Mouse (Mus musculus) limb, embryonic 13.5 days (tissue): ENCODE measurements around the gene Scaf4. TPM values are rescaled to one million over a fixed set of nuclear protein-coding genes. Genes with fewer than 3 reads are reported as not detected.
"Not testable (repeated sequence)": the region's sequence is repeated elsewhere in the genome, so short reads cannot be mapped to it uniquely, and the experiment has no call there.

Experiments
- ATAC-seq: fragments of 200-750 bp; cut with Nextera tagmentation; 2 replicates; pipeline ENCODE4 v1.8.0; 2017; ENCODE audit warnings: low read depth, moderate number of reproducible peaks, moderate TSS enrichment; ENCODE audit not compliant: low FRiP score
- H3K27ac ChIP-seq: fragments of 300-500 bp; sonication (generic); 2 replicates; pipeline ENCODE4 v1.5.1; 2015; ENCODE audit warnings: inconsistent platforms, mild to moderate bottlenecking, moderate library complexity
- H3K27me3 ChIP-seq: fragments of 300-500 bp; sonication (generic); 2 replicates; pipeline ENCODE4 v1.6.1; 2015; ENCODE audit warnings: mild to moderate bottlenecking, inconsistent platforms
- H3K36me3 ChIP-seq: fragments of 300-500 bp; sonication (generic); 2 replicates; pipeline ENCODE4 v1.6.1; 2015; ENCODE audit warnings: inconsistent platforms, mild to moderate bottlenecking, moderate library complexity
- H3K4me1 ChIP-seq: fragments of 300-500 bp; sonication (generic); 2 replicates; pipeline ENCODE4 v1.6.1; 2015; ENCODE audit warnings: inconsistent platforms
- H3K4me2 ChIP-seq: fragments of 300-500 bp; sonication (generic); replicated peaks from 2 replicates; pipeline ENCODE4 v1.6.1; 2015; ENCODE audit warnings: inconsistent platforms, mild to moderate bottlenecking, moderate library complexity
- H3K4me3 ChIP-seq: fragments of 300-500 bp; sonication (generic); 2 replicates; pipeline ENCODE4 v1.5.1; 2015; ENCODE audit warnings: moderate library complexity, mild to moderate bottlenecking, inconsistent platforms
- H3K9ac ChIP-seq: fragments of 300-500 bp; sonication (generic); 2 replicates; pipeline ENCODE4 v1.6.1; 2015; ENCODE audit warnings: mild to moderate bottlenecking, inconsistent platforms
- H3K9me3 ChIP-seq: fragments of 300-500 bp; sonication (generic); 2 replicates; pipeline ENCODE4 v1.6.1; 2016; ENCODE audit warnings: inconsistent platforms
- WGBS: fragments of 180-500 bp; shearing (Covaris S2); methylation state at CpG from one replicate; pipeline ENCODE4 v1.1.7; 2015; 5-methylcytosine and 5-hydroxymethylcytosine counted together
- polyA plus RNA-seq: library from polyadenylated mRNA; unstranded; fragments of >200 nt; fragmentation: Nextera tagmentation; extraction: Ambion mirVana; gene quantifications from 2 replicates; pipeline ENCODE4 v1.2.1, GENCODE M21; 2015

The Scaf4 gene
- polyA plus RNA-seq, 1 experiment from 2014 or later, result 27.3 TPM

- Histone ChIP-seq H3K9ac (no peak overlapping the region), H3K4me2 (no peak overlapping the region), H3K4me3 (no peak overlapping the region), H3K27me3 (no peaks in the 10 kb centered on the region), H3K9me3 (no peaks in the 10 kb centered on the region), H3K36me3 (peaks cover 62% of the 10 kb centered on the region), H3K27ac (no peak overlapping the region), H3K4me1 (no peaks in the 10 kb centered on the region)
- WGBS, result 92% methylated on average over 5 of the region's 5 CpGs
- no peak for ATAC-seq
Observed at GRCm38 (mm10) chr16:90259623-90260022, 24.7 kb downstream of the Scaf4 start.

DNA sequence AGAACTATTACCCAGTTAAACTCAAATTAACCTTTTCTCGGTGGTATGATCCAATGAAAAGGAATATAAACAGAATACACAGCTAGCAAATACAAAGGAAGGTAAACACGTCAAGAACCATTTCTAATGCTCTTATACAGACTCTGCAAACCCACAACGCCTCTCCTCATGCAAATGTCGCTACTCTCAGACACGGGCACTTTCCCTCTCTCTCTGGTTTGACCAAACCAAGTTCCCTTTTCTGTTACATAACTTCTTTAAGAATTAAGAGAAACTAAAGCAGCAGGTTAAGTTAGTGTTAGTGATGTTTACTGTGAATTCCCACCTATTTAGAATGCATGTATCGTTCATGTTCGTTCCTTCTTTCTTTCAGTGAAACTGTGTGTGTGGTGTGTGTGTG, 25.4 kb downstream of the Scaf4 start:
- H3K4me2 ChIP-seq, result no peak overlapping the region
- H3K4me1 ChIP-seq, result no peaks in the 10 kb centered on the region
- no peak overlapping the region for H3K4me3 ChIP-seq
- H3K27ac ChIP-seq, result no peak overlapping the region
- H3K27me3 ChIP-seq, result no peaks in the 10 kb centered on the region
- H3K9ac ChIP-seq, result no peak overlapping the region
- peaks cover 68% of the 10 kb centered on the region for H3K36me3 ChIP-seq
- no peak for ATAC-seq
- WGBS, result 94% methylated on average over 7 of the region's 7 CpGs
- H3K9me3 ChIP-seq, result no peaks in the 10 kb centered on the region

GRCm38 (mm10) chr16:90252521-90252920, 31.8 kb downstream of the Scaf4 start:
- Histone ChIP-seq H3K27ac (no peak overlapping the region), H3K9ac (no peak overlapping the region), H3K27me3 (no peaks in the 10 kb centered on the region), H3K4me3 (no peak overlapping the region), H3K9me3 (no peaks in the 10 kb centered on the region), H3K4me1 (no peaks in the 10 kb centered on the region), H3K4me2 (no peak overlapping the region), H3K36me3 (peaks cover 82% of the 10 kb centered on the region)
- 87% methylated on average over 2 of the region's 2 CpGs for WGBS
- no peak for ATAC-seq

DNA sequence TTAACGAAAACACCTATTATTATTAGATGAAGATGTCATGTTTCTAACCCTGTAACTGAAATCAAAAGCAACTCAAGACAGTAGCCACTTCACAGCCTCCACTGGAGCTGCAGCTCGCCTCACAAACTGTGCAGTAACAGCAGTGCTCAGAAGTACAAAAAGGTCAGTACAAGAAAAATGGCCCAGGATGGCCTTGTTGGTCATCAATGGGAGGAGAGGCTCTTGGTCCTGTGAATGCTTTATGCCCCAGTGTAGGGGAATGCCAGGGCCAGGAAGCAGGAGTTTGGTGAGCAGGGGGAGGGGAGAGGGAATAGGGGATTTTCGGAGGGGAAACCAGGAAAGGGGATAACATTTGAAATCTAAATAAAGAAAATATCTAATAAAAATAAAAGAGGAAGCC, 33.0 kb downstream of the Scaf4 start:
- H3K27me3 ChIP-seq, result not testable (repeated sequence)

GRCm38 (mm10) chr16:90250099-90250498, 34.2 kb downstream of the Scaf4 start:
- ATAC-seq, result no peak
- WGBS, result 93% methylated on average over 7 of the region's 7 CpGs
- no peaks in the 10 kb centered on the region for H3K4me1 ChIP-seq
- no peak overlapping the region for H3K4me3 ChIP-seq
- no peaks in the 10 kb centered on the region for H3K27me3 ChIP-seq
- H3K36me3 ChIP-seq, result peaks cover 86% of the 10 kb centered on the region
- H3K4me2 ChIP-seq, result no peak overlapping the region
- no peak overlapping the region for H3K27ac ChIP-seq
- no peaks in the 10 kb centered on the region for H3K9me3 ChIP-seq
- no peak overlapping the region for H3K9ac ChIP-seq

More for the DNA sequence above, 33.0 kb downstream of the Scaf4 start:
- not testable (repeated sequence) for H3K27ac ChIP-seq, ATAC-seq, H3K4me3 ChIP-seq, H3K9ac ChIP-seq, H3K4me1 ChIP-seq, H3K4me2 ChIP-seq, H3K9me3 ChIP-seq
- H3K36me3 ChIP-seq, result peaks cover 80% of the 10 kb centered on the region
- 89% methylated on average over 3 of the region's 3 CpGs for WGBS

DNA sequence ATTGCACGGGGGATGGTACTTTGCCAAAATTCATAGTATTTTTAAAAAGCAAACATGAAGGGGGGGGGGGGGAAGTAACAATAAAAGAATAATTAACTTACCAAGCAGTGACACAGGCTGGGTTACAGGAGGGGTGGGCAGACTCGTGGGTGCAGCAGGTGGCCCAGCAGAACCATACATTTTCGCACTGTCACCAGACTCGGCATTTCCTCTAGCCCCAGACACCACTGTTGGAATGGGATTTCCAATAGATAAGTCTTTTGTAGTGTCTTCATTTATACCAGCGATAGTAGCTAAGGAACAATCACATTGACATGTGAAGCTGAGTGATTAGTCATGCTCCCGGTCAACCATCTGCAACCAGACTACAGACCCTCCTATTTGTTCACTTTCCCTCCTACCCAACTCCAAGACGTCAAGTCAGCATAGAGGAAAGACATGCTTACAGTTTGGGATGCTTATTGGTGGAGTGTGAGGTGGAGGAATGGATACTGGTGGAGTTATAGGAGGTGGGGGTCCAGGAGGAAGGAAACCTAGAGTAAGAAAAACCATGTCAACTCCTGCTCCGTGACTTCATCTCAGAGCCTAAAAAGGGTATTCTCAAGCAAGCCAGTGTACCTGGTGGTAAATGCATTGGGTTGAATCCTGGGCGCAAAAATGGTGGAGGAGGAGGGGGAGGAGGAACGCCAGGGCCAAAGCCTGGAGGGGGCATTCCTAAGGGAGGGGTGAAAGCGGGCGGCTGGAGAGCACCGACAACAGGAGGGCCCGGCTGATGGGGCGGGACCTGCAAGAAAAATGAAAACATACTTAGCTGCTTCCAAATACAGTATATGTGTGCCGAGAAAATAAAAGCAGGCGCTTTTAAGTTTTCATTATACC, 41.6 kb downstream of the Scaf4 start:
- no peak for ATAC-seq
- 86% methylated on average over 17 of the region's 17 CpGs for WGBS
- Histone ChIP-seq H3K4me2 (no peak overlapping the region), H3K4me1 (no peaks in the 10 kb centered on the region), H3K27me3 (no peaks in the 10 kb centered on the region), H3K36me3 (peaks cover 85% of the 10 kb centered on the region), H3K4me3 (no peak overlapping the region), H3K9ac (no peak overlapping the region), H3K9me3 (no peaks in the 10 kb centered on the region), H3K27ac (no peak overlapping the region)

DNA sequence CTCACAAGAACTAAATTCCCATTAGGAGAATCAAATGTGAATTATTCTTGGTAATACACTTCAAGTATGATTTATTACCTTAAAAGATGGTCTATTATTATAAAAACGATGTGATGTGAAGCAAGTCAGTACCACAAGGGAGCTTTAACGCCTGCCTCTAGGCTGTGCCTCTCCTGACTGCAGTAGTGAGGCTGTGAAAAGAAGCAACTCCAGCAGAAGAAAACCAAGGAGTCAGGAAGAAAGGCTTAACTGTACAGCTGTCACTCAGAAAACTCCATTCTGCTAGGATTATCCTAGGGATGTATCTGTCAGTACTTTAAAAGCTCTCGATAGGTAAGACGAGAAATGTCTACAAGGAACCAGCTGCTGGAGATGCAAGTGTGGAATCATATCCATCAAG, 42.4 kb downstream of the Scaf4 start:
- Histone ChIP-seq H3K4me1 (no peaks in the 10 kb centered on the region), H3K27ac (no peak overlapping the region), H3K36me3 (peaks cover 80% of the 10 kb centered on the region), H3K9ac (no peak overlapping the region), H3K4me2 (no peak overlapping the region), H3K27me3 (no peaks in the 10 kb centered on the region), H3K4me3 (no peak overlapping the region), H3K9me3 (no peaks in the 10 kb centered on the region)
- ATAC-seq, result no peak
- 87% methylated on average over 4 of the region's 4 CpGs for WGBS

DNA sequence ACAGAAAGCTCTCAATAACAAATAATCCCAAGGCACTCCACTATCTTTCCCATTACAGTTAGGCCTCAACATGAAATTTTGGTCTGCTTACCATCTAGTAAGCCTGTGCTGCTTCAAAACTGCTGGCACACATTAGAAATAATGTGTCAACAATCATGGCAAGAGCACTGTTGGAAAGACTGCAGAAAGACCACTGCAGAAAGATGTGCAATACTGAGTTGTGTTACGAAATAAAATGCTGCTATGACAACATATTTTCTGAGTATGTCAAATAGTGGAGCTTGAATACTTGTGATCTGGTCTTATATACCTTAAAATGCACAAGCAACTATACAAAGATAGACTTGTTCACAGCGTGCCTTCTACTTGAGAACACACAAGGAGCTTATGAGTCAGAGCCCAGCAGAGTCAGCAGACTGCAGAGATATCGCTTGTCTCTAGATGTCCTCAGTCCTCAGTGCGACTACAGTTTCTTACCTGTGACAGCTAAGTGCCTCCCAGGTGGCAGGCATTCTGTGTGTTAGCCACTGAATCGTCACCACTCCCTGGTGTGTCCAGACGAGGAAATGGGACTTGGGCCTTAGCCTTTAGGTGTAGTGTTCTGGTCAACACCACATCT, 45.1 kb downstream of the Scaf4 start:
- Histone ChIP-seq H3K36me3 (peaks cover 63% of the 10 kb centered on the region), H3K27me3 (no peaks in the 10 kb centered on the region), H3K4me1 (no peaks in the 10 kb centered on the region), H3K9me3 (no peaks in the 10 kb centered on the region), H3K4me2 (no peak overlapping the region), H3K27ac (no peak overlapping the region), H3K4me3 (no peak overlapping the region), H3K9ac (no peak overlapping the region)
- ATAC-seq, result no peak
- whole genome bisulfite sequencing, result 89% methylated on average over 6 of the region's 6 CpGs

GRCm38 (mm10) chr16:90235188-90235587, 49.1 kb downstream of the Scaf4 start:
- no peaks in the 10 kb centered on the region for H3K9me3 ChIP-seq
- 91% methylated on average over 3 of the region's 3 CpGs for WGBS
- H3K27me3 ChIP-seq, result no peaks in the 10 kb centered on the region
- H3K36me3 ChIP-seq, result peaks cover 47% of the 10 kb centered on the region
- no peak overlapping the region for H3K4me2 ChIP-seq
- no peak overlapping the region for H3K4me3 ChIP-seq
- H3K27ac ChIP-seq, result no peak overlapping the region
- no peak overlapping the region for H3K9ac ChIP-seq
- H3K4me1 ChIP-seq, result no peaks in the 10 kb centered on the region
- no peak for ATAC-seq

DNA sequence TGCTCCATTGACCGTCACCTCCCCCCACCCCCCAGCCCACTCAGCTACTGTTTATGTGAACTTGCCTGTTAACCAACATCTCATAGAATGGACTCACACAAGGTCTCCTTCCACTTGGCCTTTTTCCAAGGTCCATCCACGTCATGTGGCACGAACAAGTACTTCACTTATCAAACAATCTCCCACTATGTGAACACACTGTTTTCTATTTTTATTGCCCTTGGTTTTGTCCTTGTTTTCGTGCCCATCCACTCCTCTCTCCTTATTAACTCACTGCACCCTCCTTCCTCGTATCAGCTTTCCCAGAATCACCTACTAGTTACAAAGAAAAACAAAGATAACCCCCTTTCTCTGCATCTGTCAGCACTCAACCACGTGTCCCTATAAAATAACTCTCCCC, 49.7 kb downstream of the Scaf4 start:
- 81% methylated on average over 6 of the region's 6 CpGs for WGBS
- H3K4me2 ChIP-seq, result no peak overlapping the region
- H3K9me3 ChIP-seq, result no peaks in the 10 kb centered on the region
- H3K9ac ChIP-seq, result no peak overlapping the region
- no peaks in the 10 kb centered on the region for H3K4me1 ChIP-seq
- peaks cover 47% of the 10 kb centered on the region for H3K36me3 ChIP-seq
- H3K27ac ChIP-seq, result no peak overlapping the region
- no peaks in the 10 kb centered on the region for H3K27me3 ChIP-seq
- ATAC-seq, result no peak
- no peak overlapping the region for H3K4me3 ChIP-seq

- 90% methylated on average over 10 of the region's 10 CpGs for WGBS
- ATAC-seq, result no peak
- H3K4me3 ChIP-seq, result no peak overlapping the region
- no peak overlapping the region for H3K4me2 ChIP-seq
- H3K27ac ChIP-seq, result no peak overlapping the region
- no peak overlapping the region for H3K9ac ChIP-seq
- no peaks in the 10 kb centered on the region for H3K4me1 ChIP-seq
- peaks cover 45% of the 10 kb centered on the region for H3K36me3 ChIP-seq
- no peaks in the 10 kb centered on the region for H3K27me3 ChIP-seq
- H3K9me3 ChIP-seq, result no peaks in the 10 kb centered on the region
Observed at GRCm38 (mm10) chr16:90233702-90234101, 50.6 kb downstream of the Scaf4 start.

GRCm38 (mm10) chr16:90231302-90231701, 53.0 kb downstream of the Scaf4 start:
- Histone ChIP-seq H3K4me2 (no peak overlapping the region), H3K9ac (no peak overlapping the region), H3K36me3 (peaks cover 60% of the 10 kb centered on the region), H3K9me3 (no peaks in the 10 kb centered on the region), H3K4me1 (no peaks in the 10 kb centered on the region), H3K27ac (no peak overlapping the region), H3K4me3 (no peak overlapping the region), H3K27me3 (no peaks in the 10 kb centered on the region)
- 91% methylated on average over 7 of the region's 7 CpGs for WGBS
- no peak for ATAC-seq
